Mouse (Mus musculus) ES-Bruce4 (cell line): ENCODE results near the gene Lrba.

ENCODE experiments used
- CTCF ChIP-seq: IDR thresholded peaks from one replicate; pipeline ENCODE4 v1.8.1; 2011; ENCODE audit warnings: low read depth, low read length
- EP300 ChIP-seq: IDR thresholded peaks from 2 replicates; pipeline ENCODE4 v1.6.1; 2011; ENCODE audit warnings: low read depth, low read length; ENCODE audit not compliant: insufficient read depth
- POLR2A ChIP-seq: IDR thresholded peaks from one replicate; pipeline ENCODE4 v1.8.1; 2011; ENCODE audit warnings: low read length; ENCODE audit not compliant: insufficient read depth

DNA sequence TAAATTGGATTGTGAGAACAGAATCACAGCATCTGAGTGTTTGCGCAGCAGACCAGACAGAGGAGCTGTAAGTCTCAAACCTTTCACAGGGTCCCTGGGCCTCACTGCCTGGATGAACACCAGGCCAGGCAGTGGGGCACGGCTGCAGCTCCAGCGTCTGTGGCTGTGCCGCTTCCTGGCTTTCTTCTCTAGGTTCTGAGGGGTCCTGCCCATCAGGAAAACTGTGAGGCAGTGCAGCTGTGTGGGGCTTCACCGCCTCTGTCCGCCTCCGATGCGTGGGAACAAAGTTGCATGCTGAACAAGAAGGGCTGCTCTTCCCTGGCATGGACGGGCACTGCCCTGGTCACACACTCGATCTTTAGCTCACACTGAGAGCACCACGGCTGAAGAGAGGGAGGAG, 560.5 kb downstream of the Lrba start:
- TF ChIP-seq CTCF (no peak), EP300 (no peak), POLR2A (no peak)
